Mouse (Mus musculus): ENCODE data around the gene Tmbim4. TPM values are rescaled to one million over a fixed set of nuclear protein-coding genes. Genes with fewer than 3 reads are reported as not detected.

The Tmbim4 gene
- polyA plus RNA-seq, 1 experiment from 2014 or later: 116 TPM

DNA sequence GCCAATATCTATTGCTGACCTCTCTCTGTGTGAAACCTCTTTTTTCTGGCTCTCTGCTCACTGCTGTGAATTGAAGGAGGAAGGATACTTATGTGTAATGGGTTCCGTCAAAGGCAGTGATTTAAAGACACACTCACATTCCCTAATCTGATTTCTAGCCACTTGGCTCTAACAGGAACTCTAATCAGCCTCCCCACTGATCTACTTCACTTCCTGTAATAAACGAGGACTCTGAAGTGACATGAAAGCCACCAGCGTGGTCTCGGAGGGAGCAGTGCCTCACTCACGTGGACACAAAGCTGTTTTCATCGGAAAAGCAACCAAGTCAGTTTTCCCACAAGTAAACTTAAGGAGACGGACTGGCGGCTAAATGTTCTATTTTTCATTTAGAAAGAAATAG, 51.4 kb downstream of the Tmbim4 start:
- no peak; the same call in 1 of the 2 replicates for ATAC-seq (ENCODE audit: low read depth)
- Histone ChIP-seq H3K4me3 (no peak overlapping the region), H3K27ac (replicated peaks) (no peak overlapping the region), H3K4me1 (replicated peaks) (peaks cover 8% of the 10 kb centered on the region; the same call in 1 of the 2 replicates), H3K4me2 (peak overlapping the region; percentile 4; the same call in 1 of the 2 replicates), H3K27me3 (no peaks in the 10 kb centered on the region), H3K36me3 (no peaks in the 10 kb centered on the region), H3K9ac (no peak overlapping the region), H3K9me3 (no peaks in the 10 kb centered on the region)
- WGBS: 31% methylated on average over 8 of the region's 8 CpGs

GRCm38 (mm10) chr10:120257231-120257630, 55.8 kb downstream of the Tmbim4 start:
- no peak; the same call in 1 of the 2 replicates for ATAC-seq (ENCODE audit: low read depth)
- Histone ChIP-seq H3K9ac (no peak overlapping the region), H3K36me3 (no peaks in the 10 kb centered on the region)

DNA sequence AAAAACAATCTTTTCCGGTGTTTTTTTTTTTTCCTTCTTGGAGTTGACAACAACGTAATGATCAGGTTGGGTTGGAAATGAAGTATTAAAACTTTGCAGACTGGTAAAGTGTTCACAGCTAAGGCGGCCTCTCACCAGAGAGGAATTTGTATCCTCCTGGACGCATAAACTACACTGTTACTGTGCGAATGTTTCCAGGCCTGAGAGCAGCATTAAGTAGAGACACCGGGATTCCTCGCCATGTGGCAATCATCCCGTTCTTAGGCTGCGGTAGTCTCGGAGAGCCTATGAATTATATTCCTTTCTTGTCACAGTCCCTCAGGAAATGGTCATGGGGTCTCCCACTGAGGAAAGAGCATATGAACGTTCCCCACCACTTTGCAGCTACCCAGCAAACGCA, 66.4 kb downstream of the Tmbim4 start:
- Histone ChIP-seq H3K4me2 (no peak overlapping the region), H3K9me3 (no peaks in the 10 kb centered on the region), H3K4me3 (no peak overlapping the region), H3K9ac (no peak overlapping the region), H3K27ac (replicated peaks) (no peak overlapping the region), H3K4me1 (replicated peaks) (peaks cover 11% of the 10 kb centered on the region), H3K36me3 (no peaks in the 10 kb centered on the region), H3K27me3 (no peaks in the 10 kb centered on the region)
- no peak for ATAC-seq (ENCODE audit: low read depth)
- 69% methylated on average over 12 of the region's 12 CpGs for WGBS

More at GRCm38 (mm10) chr10:120257231-120257630, 55.8 kb downstream of the Tmbim4 start:
- H3K9me3 ChIP-seq: no peaks in the 10 kb centered on the region
- no peak overlapping the region for H3K4me3 ChIP-seq
- H3K4me2 ChIP-seq: no peak overlapping the region
- no peaks in the 10 kb centered on the region for H3K27me3 ChIP-seq
- WGBS: 29% methylated on average over 11 of the region's 11 CpGs
- H3K4me1 ChIP-seq (replicated peaks): peaks cover 8% of the 10 kb centered on the region; the same call in 1 of the 2 replicates
- H3K27ac ChIP-seq (replicated peaks): no peak overlapping the region

DNA sequence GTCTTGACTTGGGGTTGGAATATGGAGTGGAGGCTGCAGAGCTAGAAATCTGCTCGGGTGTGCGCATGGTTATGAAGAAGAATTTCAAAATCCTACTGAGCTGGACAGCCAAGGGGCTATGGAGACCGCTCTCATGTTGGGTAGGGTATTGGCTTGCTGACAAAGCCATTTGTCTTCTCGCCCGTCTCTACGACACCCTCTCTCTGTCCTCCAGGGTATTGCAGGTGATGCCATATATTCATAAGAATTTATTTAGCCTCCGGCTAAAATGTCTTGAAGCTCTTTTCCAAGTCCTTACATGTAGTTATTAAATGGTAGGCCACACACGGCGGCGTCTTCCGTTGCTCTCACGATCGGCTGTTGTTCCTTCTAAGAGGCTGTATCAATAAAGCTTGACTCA, 68.6 kb downstream of the Tmbim4 start:
- ATAC-seq (ENCODE audit: low read depth): no peak
- H3K4me2 ChIP-seq: no peak overlapping the region
- no peaks in the 10 kb centered on the region for H3K27me3 ChIP-seq
- H3K9me3 ChIP-seq: no peaks in the 10 kb centered on the region
- no peak overlapping the region for H3K9ac ChIP-seq
- H3K36me3 ChIP-seq: no peaks in the 10 kb centered on the region
- peaks cover 11% of the 10 kb centered on the region for H3K4me1 ChIP-seq (replicated peaks)
- 93% methylated on average over 13 of the region's 13 CpGs for WGBS
- no peak overlapping the region for H3K4me3 ChIP-seq
- no peak overlapping the region for H3K27ac ChIP-seq (replicated peaks)

- H3K4me3 ChIP-seq: no peak overlapping the region
- no peak overlapping the region for H3K4me2 ChIP-seq
- ATAC-seq (ENCODE audit: low read depth): no peak
- H3K9me3 ChIP-seq: no peaks in the 10 kb centered on the region
- H3K36me3 ChIP-seq: no peaks in the 10 kb centered on the region
- no peak overlapping the region for H3K27ac ChIP-seq (replicated peaks)
- H3K4me1 ChIP-seq (replicated peaks): peaks cover 11% of the 10 kb centered on the region
- H3K9ac ChIP-seq: no peak overlapping the region
- H3K27me3 ChIP-seq: no peaks in the 10 kb centered on the region
- WGBS: 76% methylated on average over 4 of the region's 4 CpGs
These were observed 69.4 kb downstream of the Tmbim4 start for GRCm38 (mm10) chr10:120270777-120271176.

DNA sequence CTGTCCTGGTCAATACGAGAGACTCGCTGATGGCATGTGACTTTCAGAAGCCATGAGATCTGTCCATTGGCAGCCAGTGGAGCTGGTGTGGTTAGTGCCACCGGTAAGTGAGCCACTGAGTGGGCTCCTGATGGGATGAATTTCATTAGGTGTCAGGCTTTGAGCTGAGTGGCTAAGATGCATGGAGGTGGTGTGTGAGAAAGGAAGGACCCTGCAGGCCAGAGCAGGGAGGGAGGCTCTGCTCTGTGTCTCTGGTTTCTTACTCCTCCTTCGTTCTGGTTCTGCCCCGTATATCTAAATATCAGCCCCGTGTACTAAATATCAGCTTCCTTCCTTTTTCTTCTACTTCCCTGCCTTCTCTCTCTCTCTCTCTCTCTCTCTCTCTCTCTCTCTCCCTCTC, 69.9 kb downstream of the Tmbim4 start:
- 81% methylated on average over 6 of the region's 6 CpGs for WGBS
- peak overlapping the region; percentile 57 for H3K4me2 ChIP-seq
- ATAC-seq (ENCODE audit: low read depth): no peak

DNA sequence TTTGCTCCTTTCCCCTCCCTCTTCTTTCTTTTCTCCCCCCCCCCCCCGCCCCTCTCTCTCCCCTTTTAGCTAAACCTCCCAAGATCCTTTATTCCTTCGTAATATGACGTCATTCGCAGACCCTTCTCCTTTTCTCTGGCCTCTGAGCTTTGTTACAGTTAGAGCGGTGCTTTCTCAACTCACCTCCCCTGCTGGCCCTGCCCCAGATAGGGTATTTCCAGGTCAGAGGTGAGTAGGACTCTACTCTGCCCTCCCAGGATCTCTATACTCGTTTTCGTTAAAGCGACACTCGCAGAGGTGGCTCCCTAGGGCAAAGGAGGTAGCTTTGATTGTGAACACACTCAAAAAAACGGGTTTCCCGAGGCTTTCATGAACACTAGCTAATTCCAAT, 70.5 kb downstream of the Tmbim4 start:
- H3K9ac ChIP-seq: peak overlapping the region; percentile 54
- H3K27ac ChIP-seq (replicated peaks): peak overlapping the region; percentile 13
- 0 out of 2 replicates have a peak, but pooled peaks have one; percentile 56 for ATAC-seq (ENCODE audit: low read depth)
- no peaks in the 10 kb centered on the region for H3K27me3 ChIP-seq
- H3K9me3 ChIP-seq: no peaks in the 10 kb centered on the region
- peaks cover 11% of the 10 kb centered on the region for H3K4me1 ChIP-seq (replicated peaks)
- whole genome bisulfite sequencing: 18% methylated on average over 11 of the region's 11 CpGs
- peak overlapping the region; percentile 29 for H3K4me3 ChIP-seq
- no peaks in the 10 kb centered on the region for H3K36me3 ChIP-seq
- peak overlapping the region; percentile 57 for H3K4me2 ChIP-seq

More for the DNA sequence above, 69.9 kb downstream of the Tmbim4 start:
- no peaks in the 10 kb centered on the region for H3K9me3 ChIP-seq
- H3K27ac ChIP-seq (replicated peaks): no peak overlapping the region
- no peaks in the 10 kb centered on the region for H3K36me3 ChIP-seq
- no peak overlapping the region for H3K4me3 ChIP-seq
- no peaks in the 10 kb centered on the region for H3K27me3 ChIP-seq
- H3K9ac ChIP-seq: no peak overlapping the region
- H3K4me1 ChIP-seq (replicated peaks): peaks cover 11% of the 10 kb centered on the region

DNA sequence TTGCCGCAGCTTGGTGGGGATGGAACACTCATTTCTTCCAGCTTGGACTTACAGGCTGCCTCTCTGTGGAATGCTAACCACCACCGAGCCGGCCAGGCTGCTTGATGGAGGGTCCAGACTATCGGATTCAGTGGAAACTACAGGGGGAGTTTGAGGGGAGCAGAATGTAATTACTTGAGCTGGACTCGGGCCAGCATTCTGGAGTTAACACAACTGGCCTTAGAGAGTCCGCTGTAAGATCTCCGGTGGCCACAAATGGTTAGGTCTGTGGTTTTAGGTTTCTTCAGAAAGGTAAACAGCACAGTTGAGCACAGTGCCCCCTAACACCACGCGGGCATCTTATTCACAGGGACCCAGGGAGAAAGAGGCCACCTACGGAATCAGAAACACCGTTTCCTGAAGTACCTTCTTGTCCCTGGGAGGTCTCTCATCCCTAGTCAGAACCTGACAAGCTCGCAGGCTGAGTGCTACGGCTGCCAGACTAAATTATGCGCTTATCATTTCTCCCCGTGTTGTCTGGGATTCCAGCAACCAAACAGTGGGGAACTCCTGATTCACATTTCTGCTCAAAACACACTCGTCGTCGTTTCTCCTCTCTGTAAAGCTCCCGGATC, 71.0 kb downstream of the Tmbim4 start:
- Histone ChIP-seq H3K4me2 (peak overlapping the region; percentile 57), H3K9me3 (no peaks in the 10 kb centered on the region), H3K27me3 (no peaks in the 10 kb centered on the region), H3K4me1 (replicated peaks) (peaks cover 11% of the 10 kb centered on the region), H3K4me3 (peak overlapping the region; percentile 29), H3K9ac (peak overlapping the region; percentile 54), H3K27ac (replicated peaks) (peak overlapping the region; percentile 13; the same call in 1 of the 2 replicates), H3K36me3 (no peaks in the 10 kb centered on the region)
- peak; percentile 61; the same call in 1 of the 2 replicates for ATAC-seq (ENCODE audit: low read depth)
- WGBS: 17% methylated on average over 19 of the region's 19 CpGs

DNA sequence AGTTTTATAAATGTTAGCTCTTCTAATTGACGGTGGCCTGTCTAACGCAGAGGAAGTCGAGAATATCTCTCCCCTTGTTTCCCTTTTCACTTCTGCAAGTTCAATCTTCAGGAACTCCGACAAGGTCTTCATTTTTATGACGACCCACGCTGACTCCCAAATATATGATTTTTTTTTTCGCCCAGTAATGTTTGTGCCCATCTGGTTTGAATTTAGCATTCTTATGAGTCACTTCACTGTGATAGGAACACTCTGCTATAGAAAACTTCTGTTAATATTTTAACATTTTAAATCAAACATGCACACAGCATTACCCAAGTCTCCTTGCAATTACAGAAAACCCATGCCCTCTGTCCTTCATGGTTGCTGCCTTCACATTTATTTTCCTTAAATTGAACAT, 71.9 kb downstream of the Tmbim4 start:
- Histone ChIP-seq H3K36me3 (no peaks in the 10 kb centered on the region), H3K4me3 (no peak overlapping the region), H3K27me3 (no peaks in the 10 kb centered on the region), H3K4me1 (replicated peaks) (peaks cover 11% of the 10 kb centered on the region), H3K27ac (replicated peaks) (no peak overlapping the region), H3K9me3 (no peaks in the 10 kb centered on the region), H3K4me2 (no peak overlapping the region), H3K9ac (no peak overlapping the region)
- 80% methylated on average over 7 of the region's 7 CpGs for WGBS
- ATAC-seq (ENCODE audit: low read depth): no peak

Other genes with a start within 250 kb of the Tmbim4 start
- gene Helb, start 88.6 kb upstream of the Tmbim4 start, polyA plus RNA-seq (2015; fragmentation: Nextera tagmentation; extraction: Ambion mirVana): 3.0 and 3.8 TPM in 2 replicates
- gene Irak3, start 540 bp downstream of the Tmbim4 start, polyA plus RNA-seq (2015; fragmentation: Nextera tagmentation; extraction: Ambion mirVana): 0.71 and 0.73 TPM in 2 replicates
- 38.0 and 44.2 TPM in 2 replicates for gene Llph, start 25.5 kb downstream of the Tmbim4 start, polyA plus RNA-seq (2015; fragmentation: Nextera tagmentation; extraction: Ambion mirVana)